Mouse (Mus musculus): ENCODE data around the gene Srsf7. TPM values are rescaled to one million over a fixed set of nuclear protein-coding genes. Genes with fewer than 3 reads are reported as not detected.
"Not testable (repeated sequence)": the region's sequence is repeated elsewhere in the genome, so short reads cannot be mapped to it uniquely, and the experiment has no call there.

The Srsf7 gene
- polyA plus RNA-seq, 1 experiment = 83.7 TPM

DNA sequence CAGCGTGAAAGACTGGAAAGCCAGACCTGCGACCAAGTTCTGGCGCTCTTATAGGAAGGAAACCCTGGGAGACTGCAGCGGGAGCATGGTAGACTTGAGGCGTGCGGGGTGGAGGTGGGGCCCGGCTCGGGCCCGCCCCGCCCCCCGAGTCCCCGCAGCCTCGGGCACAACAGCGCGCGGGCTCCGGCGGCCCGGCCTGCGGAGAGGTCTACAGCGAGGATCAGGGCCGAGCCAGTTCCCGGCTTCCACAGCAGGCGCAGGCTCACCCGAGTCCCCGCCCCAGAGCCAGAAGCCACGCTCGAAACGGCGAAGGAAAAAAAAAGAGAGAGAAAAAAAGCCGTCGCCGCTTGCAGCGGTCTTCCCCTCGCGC lies 821 bp downstream of the Srsf7 start:
- Histone ChIP-seq H3K4me3 (ENCODE audit: insufficient read depth, low read length) (peak overlapping the region; percentile 97), H3K27ac (ENCODE audit: insufficient read depth, low read depth, low read length) (peak overlapping the region; percentile 89), H3K4me1 (ENCODE audit: control insufficient read depth, insufficient read depth, low read length) (peaks cover 6% of the 10 kb centered on the region)
- TF ChIP-seq POLR2A (IDR thresholded peaks at IDR 0.05; ENCODE audit: borderline replicate concordance, low read depth, low read length) (no peak), CTCF (IDR thresholded peaks at IDR 0.05; ENCODE audit: low read depth, low read length) (no peak)

DNA sequence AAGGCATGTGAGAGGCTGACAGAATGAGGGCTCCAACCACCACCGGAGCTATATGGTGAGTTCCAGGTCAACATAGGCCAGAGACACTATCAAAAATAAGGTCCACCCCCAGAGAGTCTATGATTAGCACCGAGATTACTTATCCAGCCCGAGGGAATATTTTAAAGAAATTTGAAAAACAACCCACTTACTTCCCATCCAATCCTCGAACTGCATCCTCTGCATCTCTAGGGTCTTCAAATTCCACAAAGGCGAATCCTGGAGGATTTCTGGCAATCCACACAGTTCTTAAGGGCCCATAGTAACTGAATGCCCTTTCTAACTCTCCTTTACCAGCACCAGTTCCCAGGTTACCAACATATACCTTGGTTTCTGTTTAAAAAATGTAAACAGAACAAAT lies 1.4 kb downstream of the Srsf7 start:
- Histone ChIP-seq H3K4me1 (ENCODE audit: control insufficient read depth, insufficient read depth, low read length) (peaks cover 6% of the 10 kb centered on the region), H3K27ac (ENCODE audit: insufficient read depth, low read depth, low read length) (no peak overlapping the region), H3K4me3 (ENCODE audit: insufficient read depth, low read length) (peak overlapping the region; percentile 97)
- TF ChIP-seq POLR2A (IDR thresholded peaks at IDR 0.05; ENCODE audit: borderline replicate concordance, low read depth, low read length) (no peak), CTCF (IDR thresholded peaks at IDR 0.05; ENCODE audit: low read depth, low read length) (no peak)

DNA sequence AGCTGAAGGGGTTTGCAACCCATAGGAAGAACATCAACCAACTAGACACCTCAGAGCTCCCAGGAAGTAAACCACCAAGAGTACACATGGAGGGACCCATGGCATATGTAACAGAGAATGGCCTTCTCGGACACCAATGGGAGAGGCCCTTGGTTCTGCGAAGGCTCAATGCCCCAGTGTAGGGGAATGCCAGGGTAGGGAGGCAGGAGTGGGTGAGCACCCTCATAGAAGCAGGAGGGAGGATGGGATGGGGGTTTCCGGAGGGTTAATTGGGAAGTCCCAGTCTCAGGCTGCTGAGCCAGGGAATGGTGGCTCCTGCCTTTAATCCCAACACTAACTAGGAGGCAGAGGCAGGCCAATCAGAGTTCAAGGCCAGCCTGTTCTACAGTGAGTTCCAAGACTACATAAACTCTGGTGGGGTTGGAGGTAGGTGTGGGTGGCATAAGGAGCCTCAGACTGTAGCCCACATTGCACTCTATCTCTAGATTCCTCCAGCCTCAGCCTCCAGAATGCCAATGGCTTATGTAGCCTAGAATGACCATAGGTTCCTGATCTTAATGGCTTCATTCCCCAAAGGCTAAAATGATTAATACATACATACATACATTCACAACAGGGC lies 7.8 kb downstream of the Srsf7 start:
- Histone ChIP-seq H3K4me1 (ENCODE audit: control insufficient read depth, insufficient read depth, low read length) (no peaks in the 10 kb centered on the region; the same call in 1 of the 2 replicates), H3K27ac (ENCODE audit: insufficient read depth, low read depth, low read length) (no peak overlapping the region), H3K4me3 (ENCODE audit: insufficient read depth, low read length) (no peak overlapping the region)
- TF ChIP-seq CTCF (IDR thresholded peaks at IDR 0.05; ENCODE audit: low read depth, low read length) = no peak

DNA sequence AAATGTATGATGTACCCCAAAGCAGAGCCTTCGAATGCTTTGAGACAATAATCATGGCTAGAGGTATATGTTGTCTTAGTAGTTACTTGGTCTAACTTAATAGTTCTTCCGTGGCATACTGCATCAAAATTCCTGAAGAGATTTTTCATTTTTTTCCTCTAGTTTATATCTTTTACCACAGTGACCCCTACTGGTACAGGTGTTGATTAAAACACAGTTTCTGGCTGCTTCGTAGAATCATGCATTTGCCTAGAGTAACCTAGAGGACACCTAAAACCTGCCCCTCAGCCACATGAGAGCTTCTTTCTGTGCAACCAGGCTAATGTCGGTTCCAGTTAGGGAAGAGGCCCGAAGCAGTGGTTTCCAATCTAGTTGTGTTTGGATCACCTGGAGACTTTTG lies 14.0 kb downstream of the Srsf7 start:
- Histone ChIP-seq H3K4me3 (ENCODE audit: insufficient read depth, low read length) (no peak overlapping the region), H3K27ac (ENCODE audit: insufficient read depth, low read depth, low read length) (no peak overlapping the region), H3K4me1 (ENCODE audit: control insufficient read depth, insufficient read depth, low read length) (no peaks in the 10 kb centered on the region)
- TF ChIP-seq POLR2A (IDR thresholded peaks at IDR 0.05; ENCODE audit: borderline replicate concordance, low read depth, low read length) (no peak), CTCF (IDR thresholded peaks at IDR 0.05; ENCODE audit: low read depth, low read length) (no peak)

DNA sequence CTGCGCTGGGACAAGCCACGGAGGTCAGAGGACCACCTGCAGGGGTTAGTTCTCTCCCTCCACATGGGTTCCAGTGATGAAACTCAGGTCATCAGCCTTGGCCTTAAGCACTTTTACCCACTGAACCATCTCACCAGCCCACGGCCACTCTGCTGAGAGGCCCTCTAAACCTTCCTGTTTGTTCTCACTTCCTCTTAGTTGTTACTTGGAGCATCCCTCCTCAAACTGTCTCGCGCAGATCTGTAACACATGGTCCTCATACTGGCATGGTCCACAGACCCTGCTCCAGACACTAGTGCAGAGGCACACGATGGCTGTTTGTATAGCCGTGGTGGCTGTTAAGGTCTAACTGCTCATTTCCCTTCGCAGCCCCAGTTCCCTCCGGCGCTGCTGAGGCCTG lies 23.5 kb downstream of the Srsf7 start:
- Histone ChIP-seq H3K27ac (ENCODE audit: insufficient read depth, low read depth, low read length) (no peak overlapping the region), H3K4me3 (ENCODE audit: insufficient read depth, low read length) (no peak overlapping the region), H3K4me1 (ENCODE audit: control insufficient read depth, insufficient read depth, low read length) (0 out of 2 replicates have a peak, but pooled peaks cover 2% of the 10 kb centered on the region)
- TF ChIP-seq CTCF (IDR thresholded peaks at IDR 0.05; ENCODE audit: low read depth, low read length) = no peak
- TF ChIP-seq POLR2A (IDR thresholded peaks at IDR 0.05; ENCODE audit: borderline replicate concordance, low read depth, low read length) = no peak

DNA sequence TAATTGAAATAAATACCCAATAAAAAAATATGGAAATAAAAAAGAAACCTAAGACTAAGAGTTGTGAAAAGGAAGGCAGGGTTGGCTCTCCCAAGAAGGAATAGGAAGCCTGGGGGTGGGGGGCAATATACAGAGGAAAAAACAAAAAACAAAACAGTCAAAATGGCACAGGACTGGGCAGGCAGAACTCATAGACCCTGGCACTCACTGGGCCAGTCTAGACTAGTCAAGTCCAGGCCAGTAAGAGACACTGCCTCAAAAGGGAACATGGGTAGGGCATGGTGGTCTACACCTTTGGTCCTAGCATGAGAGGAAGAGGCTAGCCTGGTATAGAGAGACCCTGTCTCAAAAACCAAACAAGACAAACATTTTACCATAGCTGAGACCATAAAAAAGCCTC lies 26.6 kb downstream of the Srsf7 start:
- Histone ChIP-seq H3K4me1 (ENCODE audit: control insufficient read depth, insufficient read depth, low read length) (peaks cover 2% of the 10 kb centered on the region; the same call in 1 of the 2 replicates), H3K27ac (ENCODE audit: insufficient read depth, low read depth, low read length) (no peak overlapping the region), H3K4me3 (ENCODE audit: insufficient read depth, low read length) (no peak overlapping the region)
- TF ChIP-seq POLR2A (IDR thresholded peaks at IDR 0.05; ENCODE audit: borderline replicate concordance, low read depth, low read length) = no peak
- no peak for TF ChIP-seq CTCF (IDR thresholded peaks at IDR 0.05; ENCODE audit: low read depth, low read length)

DNA sequence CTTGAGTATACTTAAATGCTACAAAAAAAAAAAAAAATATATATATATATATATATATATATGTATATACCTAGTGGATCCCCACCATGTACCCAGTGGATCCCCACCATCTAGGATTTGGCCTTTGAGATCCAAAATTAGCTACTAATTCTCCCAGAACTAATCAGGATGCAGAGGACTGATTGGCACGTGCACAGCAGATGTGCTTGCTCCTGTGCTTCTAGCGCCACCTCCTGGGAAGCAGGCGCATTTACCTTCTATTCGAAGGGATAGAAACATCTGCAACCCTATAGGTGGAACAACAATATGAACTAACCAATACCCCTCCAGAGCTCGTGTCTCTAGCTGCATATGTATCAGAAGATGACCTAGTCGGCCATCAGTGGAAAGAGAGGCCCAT lies 27.1 kb downstream of the Srsf7 start:
- Histone ChIP-seq H3K4me3 (ENCODE audit: insufficient read depth, low read length) (no peak overlapping the region), H3K27ac (ENCODE audit: insufficient read depth, low read depth, low read length) (no peak overlapping the region), H3K4me1 (ENCODE audit: control insufficient read depth, insufficient read depth, low read length) (peaks cover 4% of the 10 kb centered on the region)
- TF ChIP-seq POLR2A (IDR thresholded peaks at IDR 0.05; ENCODE audit: borderline replicate concordance, low read depth, low read length) (no peak), CTCF (IDR thresholded peaks at IDR 0.05; ENCODE audit: low read depth, low read length) (peak; percentile 81)

DNA sequence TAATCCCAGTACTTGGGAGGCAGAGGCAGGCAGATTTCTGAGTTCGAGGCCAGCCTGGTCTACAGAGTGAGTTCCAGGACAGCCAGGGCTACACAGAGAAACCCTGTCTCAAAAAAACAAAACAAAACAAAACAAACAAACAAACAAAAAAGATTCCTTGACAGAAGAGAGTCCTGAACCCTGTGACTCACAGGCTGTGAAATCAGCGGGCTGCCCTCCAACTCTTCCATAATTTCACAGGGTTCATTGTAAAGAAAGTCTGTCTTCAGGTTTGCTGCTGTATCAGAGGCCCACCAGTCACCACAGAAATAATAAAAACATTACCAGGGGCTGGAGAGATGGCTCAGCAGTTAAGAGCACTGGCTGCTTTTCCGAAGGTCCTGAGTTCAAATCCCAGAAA lies 28.3 kb downstream of the Srsf7 start:
- not testable (repeated sequence) for H3K27ac ChIP-seq (ENCODE audit: insufficient read depth, low read depth, low read length); H3K4me1 ChIP-seq (ENCODE audit: control insufficient read depth, insufficient read depth, low read length); H3K4me3 ChIP-seq (ENCODE audit: insufficient read depth, low read length)

DNA sequence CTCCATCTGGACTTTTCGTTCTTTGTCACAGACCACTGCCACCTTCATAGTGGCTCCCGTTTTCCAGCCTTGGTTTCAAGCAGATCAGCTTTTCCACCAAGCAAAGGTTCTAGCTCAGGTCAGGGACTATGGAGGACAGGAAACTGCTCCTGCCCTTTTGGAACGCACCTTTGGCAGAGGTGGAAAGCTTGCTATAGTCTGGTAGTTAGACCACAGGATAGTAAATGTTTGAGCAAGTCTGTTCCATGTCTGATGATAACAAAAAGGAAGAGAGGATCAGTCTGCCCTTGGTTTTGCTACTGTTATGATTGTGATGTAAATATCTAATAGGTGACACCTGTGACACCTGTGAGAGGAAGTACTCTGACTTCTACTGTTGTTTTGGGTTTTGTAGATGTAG lies 31.1 kb downstream of the Srsf7 start:
- Histone ChIP-seq H3K4me3 (ENCODE audit: insufficient read depth, low read length) (no peak overlapping the region), H3K27ac (ENCODE audit: insufficient read depth, low read depth, low read length) (no peak overlapping the region), H3K4me1 (ENCODE audit: control insufficient read depth, insufficient read depth, low read length) (peaks cover 24% of the 10 kb centered on the region)
- TF ChIP-seq CTCF (IDR thresholded peaks at IDR 0.05; ENCODE audit: low read depth, low read length) (no peak), POLR2A (IDR thresholded peaks at IDR 0.05; ENCODE audit: borderline replicate concordance, low read depth, low read length) (no peak)

DNA sequence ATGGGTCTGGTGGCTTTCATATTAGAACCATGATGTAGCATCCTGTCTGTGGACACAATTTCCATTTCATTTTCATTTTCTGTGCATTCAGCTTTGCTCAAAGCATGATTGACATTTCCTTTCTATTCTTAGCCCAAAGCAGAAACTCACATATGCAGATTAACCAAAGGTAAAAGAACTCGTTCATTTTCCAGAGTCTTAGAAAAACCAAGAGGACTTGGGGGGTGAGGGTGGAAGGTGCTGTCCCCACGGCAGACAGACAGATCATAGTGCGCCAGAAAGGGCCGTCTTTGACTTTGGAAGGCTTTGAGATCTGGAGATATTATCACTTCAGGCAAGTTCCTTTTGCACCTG lies 31.7 kb downstream of the Srsf7 start:
- H3K27ac ChIP-seq (ENCODE audit: insufficient read depth, low read depth, low read length) = no peak overlapping the region
- TF ChIP-seq CTCF (IDR thresholded peaks at IDR 0.05; ENCODE audit: low read depth, low read length) = no peak
- no peak for TF ChIP-seq POLR2A (IDR thresholded peaks at IDR 0.05; ENCODE audit: borderline replicate concordance, low read depth, low read length)
- H3K4me3 ChIP-seq (ENCODE audit: insufficient read depth, low read length) = no peak overlapping the region
- H3K4me1 ChIP-seq (ENCODE audit: control insufficient read depth, insufficient read depth, low read length) = peaks cover 24% of the 10 kb centered on the region
